Mouse (Mus musculus): Measurements from ENCODE around the gene Rbm34. TPM values are rescaled to one million over a fixed set of nuclear protein-coding genes. Genes with fewer than 3 reads are reported as not detected.

Gene Rbm34
- polyA plus RNA-seq, 1 experiment from 2014 or later = 11.7 TPM

- Histone ChIP-seq H3K4me1 (ENCODE audit: control insufficient read depth in 2 of 2, insufficient read depth in 2 of 2, low read length in 2 of 2) (peaks cover 2 to 10% of the 10 kb centered on the region in 2 experiments; a peak in 2 of 4 replicates), H3K36me3 (ENCODE audit: control insufficient read depth, insufficient read depth, low read length) (peaks cover 18% of the 10 kb centered on the region), H3K9ac (ENCODE audit: low read length) (no peak overlapping the region), H3K27me3 (ENCODE audit: control insufficient read depth, insufficient read depth, low read length) (no peaks in the 10 kb centered on the region), H3K4me2 (ENCODE audit: low read length) (no peak overlapping the region), H3K9me3 (ENCODE audit: control insufficient read depth, low read length) (no peaks in the 10 kb centered on the region), H3K4me3 (ENCODE audit: control insufficient read depth in 1 of 2, insufficient read depth in 1 of 2, low read depth in 1 of 2, low read length in 2 of 2) (no peak overlapping the region), H3K27ac (replicated peaks in 1 of 2; ENCODE audit: control insufficient read depth in 1 of 2, insufficient read depth in 1 of 2, low read depth in 2 of 2, low read length in 2 of 2) (no peak overlapping the region)
- WGBS = 60% methylated on average over 2 of the region's 2 CpGs
- ATAC-seq (ENCODE audit: insufficient number of reproducible peaks, insufficient read depth, low FRiP score, low read depth) = no peak
These were observed 1.8 kb upstream of the Rbm34 start for GRCm38 (mm10) chr8:126972649-126973048.

GRCm38 (mm10) chr8:126972102-126972501 is 1.2 kb upstream of the Rbm34 start:
- H3K9ac ChIP-seq (ENCODE audit: low read length) = no peak overlapping the region
- WGBS = 81% methylated on average over 2 of the region's 2 CpGs
- no peak overlapping the region for H3K27ac ChIP-seq (replicated peaks in 1 of 2; ENCODE audit: control insufficient read depth in 1 of 2, insufficient read depth in 1 of 2, low read depth in 2 of 2, low read length in 2 of 2)
- no peaks in the 10 kb centered on the region for H3K27me3 ChIP-seq (ENCODE audit: control insufficient read depth, insufficient read depth, low read length)
- no peak overlapping the region for H3K4me2 ChIP-seq (ENCODE audit: low read length)
- no peak for ATAC-seq (ENCODE audit: insufficient number of reproducible peaks, insufficient read depth, low FRiP score, low read depth)
- no peak overlapping the region for H3K4me3 ChIP-seq (ENCODE audit: control insufficient read depth in 1 of 2, insufficient read depth in 1 of 2, low read depth in 1 of 2, low read length in 2 of 2)
- peaks cover 2 to 10% of the 10 kb centered on the region in 2 experiments; a peak in 2 of 4 replicates for H3K4me1 ChIP-seq (ENCODE audit: control insufficient read depth in 2 of 2, insufficient read depth in 2 of 2, low read length in 2 of 2)
- peaks cover 23% of the 10 kb centered on the region for H3K36me3 ChIP-seq (ENCODE audit: control insufficient read depth, insufficient read depth, low read length)
- no peaks in the 10 kb centered on the region for H3K9me3 ChIP-seq (ENCODE audit: control insufficient read depth, low read length)

GRCm38 (mm10) chr8:126971314-126971664 is 418 bp upstream of the Rbm34 start:
- H3K9ac ChIP-seq (ENCODE audit: low read length) = peak overlapping the region; percentile 91
- H3K4me3 ChIP-seq (ENCODE audit: control insufficient read depth in 1 of 2, insufficient read depth in 1 of 2, low read depth in 1 of 2, low read length in 2 of 2) = peak overlapping the region; percentile 91 to 94
- H3K27ac ChIP-seq (replicated peaks in 1 of 2; ENCODE audit: control insufficient read depth in 1 of 2, insufficient read depth in 1 of 2, low read depth in 2 of 2, low read length in 2 of 2) = peak overlapping the region; percentile 39 to 46
- H3K4me1 ChIP-seq (ENCODE audit: control insufficient read depth in 2 of 2, insufficient read depth in 2 of 2, low read length in 2 of 2) = peaks cover 2 to 10% of the 10 kb centered on the region in 2 experiments; a peak in 2 of 4 replicates
- no peak for ATAC-seq (ENCODE audit: insufficient number of reproducible peaks, insufficient read depth, low FRiP score, low read depth)
- no peaks in the 10 kb centered on the region for H3K27me3 ChIP-seq (ENCODE audit: control insufficient read depth, insufficient read depth, low read length)
- peaks cover 31% of the 10 kb centered on the region for H3K36me3 ChIP-seq (ENCODE audit: control insufficient read depth, insufficient read depth, low read length)
- WGBS = 8% methylated on average over 13 of the region's 13 CpGs
- H3K4me2 ChIP-seq (ENCODE audit: low read length) = peak overlapping the region; percentile 80
- no peaks in the 10 kb centered on the region for H3K9me3 ChIP-seq (ENCODE audit: control insufficient read depth, low read length)

- no peak for ATAC-seq (ENCODE audit: insufficient number of reproducible peaks, insufficient read depth, low FRiP score, low read depth)
- 85% methylated on average over 1 of the region's 1 CpGs for WGBS
These were observed 1.3 kb downstream of the Rbm34 start for GRCm38 (mm10) chr8:126969546-126969945.

GRCm38 (mm10) chr8:126968107-126968506 is 2.8 kb downstream of the Rbm34 start:
- no peaks in the 10 kb centered on the region for H3K9me3 ChIP-seq (ENCODE audit: control insufficient read depth, low read length)
- H3K9ac ChIP-seq (ENCODE audit: low read length) = no peak overlapping the region
- H3K36me3 ChIP-seq (ENCODE audit: control insufficient read depth, insufficient read depth, low read length) = peaks cover 54% of the 10 kb centered on the region
- WGBS = 90% methylated on average over 6 of the region's 6 CpGs
- ATAC-seq (ENCODE audit: insufficient number of reproducible peaks, insufficient read depth, low FRiP score, low read depth) = no peak
- peaks cover 2 to 10% of the 10 kb centered on the region in 2 experiments; a peak in 2 of 4 replicates for H3K4me1 ChIP-seq (ENCODE audit: control insufficient read depth in 2 of 2, insufficient read depth in 2 of 2, low read length in 2 of 2)
- H3K27ac ChIP-seq (replicated peaks in 1 of 2; ENCODE audit: control insufficient read depth in 1 of 2, insufficient read depth in 1 of 2, low read depth in 2 of 2, low read length in 2 of 2) = no peak overlapping the region
- no peak overlapping the region for H3K4me2 ChIP-seq (ENCODE audit: low read length)
- H3K27me3 ChIP-seq (ENCODE audit: control insufficient read depth, insufficient read depth, low read length) = no peaks in the 10 kb centered on the region
- no peak overlapping the region for H3K4me3 ChIP-seq (ENCODE audit: control insufficient read depth in 1 of 2, insufficient read depth in 1 of 2, low read depth in 1 of 2, low read length in 2 of 2)

More at GRCm38 (mm10) chr8:126969546-126969945, 1.3 kb downstream of the Rbm34 start:
- H3K4me3 ChIP-seq (ENCODE audit: control insufficient read depth in 1 of 2, insufficient read depth in 1 of 2, low read depth in 1 of 2, low read length in 2 of 2) = no peak overlapping the region
- no peaks in the 10 kb centered on the region for H3K27me3 ChIP-seq (ENCODE audit: control insufficient read depth, insufficient read depth, low read length)
- H3K4me2 ChIP-seq (ENCODE audit: low read length) = no peak overlapping the region
- no peaks in the 10 kb centered on the region for H3K9me3 ChIP-seq (ENCODE audit: control insufficient read depth, low read length)
- H3K27ac ChIP-seq (replicated peaks in 1 of 2; ENCODE audit: control insufficient read depth in 1 of 2, insufficient read depth in 1 of 2, low read depth in 2 of 2, low read length in 2 of 2) = no peak overlapping the region
- peaks cover 2 to 10% of the 10 kb centered on the region in 2 experiments; a peak in 2 of 4 replicates for H3K4me1 ChIP-seq (ENCODE audit: control insufficient read depth in 2 of 2, insufficient read depth in 2 of 2, low read length in 2 of 2)
- no peak overlapping the region for H3K9ac ChIP-seq (ENCODE audit: low read length)
- peaks cover 42% of the 10 kb centered on the region for H3K36me3 ChIP-seq (ENCODE audit: control insufficient read depth, insufficient read depth, low read length)

- H3K27ac ChIP-seq (replicated peaks in 1 of 2; ENCODE audit: control insufficient read depth in 1 of 2, insufficient read depth in 1 of 2, low read depth in 2 of 2, low read length in 2 of 2) = no peak overlapping the region
- H3K36me3 ChIP-seq (ENCODE audit: control insufficient read depth, insufficient read depth, low read length) = peaks cover 80% of the 10 kb centered on the region
- peaks cover 0 to 5% of the 10 kb centered on the region in 2 experiments; a peak in 2 of 4 replicates for H3K4me1 ChIP-seq (ENCODE audit: control insufficient read depth in 2 of 2, insufficient read depth in 2 of 2, low read length in 2 of 2)
- no peak overlapping the region for H3K4me3 ChIP-seq (ENCODE audit: control insufficient read depth in 1 of 2, insufficient read depth in 1 of 2, low read depth in 1 of 2, low read length in 2 of 2)
- no peaks in the 10 kb centered on the region for H3K27me3 ChIP-seq (ENCODE audit: control insufficient read depth, insufficient read depth, low read length)
- no peak overlapping the region for H3K4me2 ChIP-seq (ENCODE audit: low read length)
- 75% methylated on average over 6 of the region's 6 CpGs for WGBS
- no peak overlapping the region for H3K9ac ChIP-seq (ENCODE audit: low read length)
- H3K9me3 ChIP-seq (ENCODE audit: control insufficient read depth, low read length) = no peaks in the 10 kb centered on the region
- no peak for ATAC-seq (ENCODE audit: insufficient number of reproducible peaks, insufficient read depth, low FRiP score, low read depth)
These were observed 5.6 kb downstream of the Rbm34 start for GRCm38 (mm10) chr8:126965246-126965645.

- peaks cover 88% of the 10 kb centered on the region for H3K36me3 ChIP-seq (ENCODE audit: control insufficient read depth, insufficient read depth, low read length)
- 88% methylated on average over 1 of the region's 1 CpGs for WGBS
These were observed 8.0 kb downstream of the Rbm34 start for GRCm38 (mm10) chr8:126962871-126963270.

GRCm38 (mm10) chr8:126961516-126961915 is 9.4 kb downstream of the Rbm34 start:
- H3K4me1 ChIP-seq (ENCODE audit: control insufficient read depth in 2 of 2, insufficient read depth in 2 of 2, low read length in 2 of 2) = no peaks in the 10 kb centered on the region
- no peak overlapping the region for H3K4me2 ChIP-seq (ENCODE audit: low read length)
- no peak for ATAC-seq (ENCODE audit: insufficient number of reproducible peaks, insufficient read depth, low FRiP score, low read depth)
- no peak overlapping the region for H3K27ac ChIP-seq (replicated peaks in 1 of 2; ENCODE audit: control insufficient read depth in 1 of 2, insufficient read depth in 1 of 2, low read depth in 2 of 2, low read length in 2 of 2)
- 93% methylated on average over 3 of the region's 3 CpGs for WGBS
- peaks cover 87% of the 10 kb centered on the region for H3K36me3 ChIP-seq (ENCODE audit: control insufficient read depth, insufficient read depth, low read length)
- no peak overlapping the region for H3K9ac ChIP-seq (ENCODE audit: low read length)
- no peak overlapping the region for H3K4me3 ChIP-seq (ENCODE audit: control insufficient read depth in 1 of 2, insufficient read depth in 1 of 2, low read depth in 1 of 2, low read length in 2 of 2)
- no peaks in the 10 kb centered on the region for H3K9me3 ChIP-seq (ENCODE audit: control insufficient read depth, low read length)
- H3K27me3 ChIP-seq (ENCODE audit: control insufficient read depth, insufficient read depth, low read length) = no peaks in the 10 kb centered on the region

More at GRCm38 (mm10) chr8:126962871-126963270, 8.0 kb downstream of the Rbm34 start:
- Histone ChIP-seq H3K4me3 (ENCODE audit: control insufficient read depth in 1 of 2, insufficient read depth in 1 of 2, low read depth in 1 of 2, low read length in 2 of 2) (no peak overlapping the region), H3K27ac (replicated peaks in 1 of 2; ENCODE audit: control insufficient read depth in 1 of 2, insufficient read depth in 1 of 2, low read depth in 2 of 2, low read length in 2 of 2) (no peak overlapping the region), H3K9me3 (ENCODE audit: control insufficient read depth, low read length) (no peaks in the 10 kb centered on the region), H3K27me3 (ENCODE audit: control insufficient read depth, insufficient read depth, low read length) (no peaks in the 10 kb centered on the region), H3K4me1 (ENCODE audit: control insufficient read depth in 2 of 2, insufficient read depth in 2 of 2, low read length in 2 of 2) (no peaks in the 10 kb centered on the region), H3K4me2 (ENCODE audit: low read length) (no peak overlapping the region), H3K9ac (ENCODE audit: low read length) (no peak overlapping the region)
- ATAC-seq (ENCODE audit: insufficient number of reproducible peaks, insufficient read depth, low FRiP score, low read depth) = no peak

Measured in heart, embryonic 14.5 days (tissue).